Mouse (Mus musculus): ENCODE results near the gene Lbhd2.

Gene Lbhd2

DNA sequence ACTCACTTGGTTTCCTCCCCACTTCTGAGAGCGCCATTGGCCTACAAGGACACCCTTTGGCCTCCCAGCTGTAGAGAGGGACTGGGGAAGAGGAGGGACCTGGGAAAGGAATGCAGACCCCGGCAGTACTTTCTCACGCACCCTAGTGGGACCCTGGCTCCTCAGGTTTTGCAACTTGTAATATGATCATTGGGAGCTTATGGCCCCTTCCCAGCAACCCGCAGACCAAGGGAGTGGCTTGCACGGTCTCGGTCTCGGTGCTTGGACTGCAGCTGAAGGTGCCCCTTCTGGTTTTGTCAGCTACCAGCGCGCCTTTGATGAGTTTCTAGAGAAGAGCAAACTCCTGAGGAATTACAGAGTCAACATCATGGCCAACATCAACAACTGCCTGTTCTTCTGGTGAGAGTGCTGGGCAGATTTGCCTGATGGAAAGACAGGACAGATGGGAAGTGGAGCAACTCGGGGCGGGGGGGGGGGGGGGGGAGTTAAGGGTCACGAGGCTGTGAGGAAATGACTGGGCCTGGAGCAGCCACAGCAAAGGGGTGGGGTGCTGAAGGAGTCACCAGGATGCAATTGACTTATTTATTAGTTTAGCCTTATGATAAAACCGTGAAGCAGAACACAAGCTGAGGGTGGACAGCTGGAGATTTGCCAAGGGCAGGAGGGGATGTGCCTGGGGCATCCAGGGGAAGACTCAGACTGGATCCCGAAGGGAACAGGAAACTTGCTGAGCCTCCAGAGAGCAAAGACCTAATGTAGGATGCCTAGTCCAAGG is 42.5 kb downstream of the Lbhd2 start:
- no peak for DNase-seq (ENCODE audit: low spot score)

- DNase-seq (ENCODE audit: low spot score), result no peak
These were observed 43.8 kb downstream of the Lbhd2 start for GRCm38 (mm10) chr12:111450359-111450758.

- no peak for DNase-seq (ENCODE audit: low spot score)
These were observed 45.0 kb downstream of the Lbhd2 start for GRCm38 (mm10) chr12:111451561-111451960.

GRCm38 (mm10) chr12:111454021-111454420 is 47.4 kb downstream of the Lbhd2 start:
- DNase-seq (ENCODE audit: low spot score), result no peak

- DNase-seq (ENCODE audit: low spot score), result no peak
These were observed 48.1 kb downstream of the Lbhd2 start for GRCm38 (mm10) chr12:111454543-111455280.

- DNase-seq (ENCODE audit: low spot score), result no peak
These were observed 48.8 kb downstream of the Lbhd2 start for GRCm38 (mm10) chr12:111455311-111455846.

DNA sequence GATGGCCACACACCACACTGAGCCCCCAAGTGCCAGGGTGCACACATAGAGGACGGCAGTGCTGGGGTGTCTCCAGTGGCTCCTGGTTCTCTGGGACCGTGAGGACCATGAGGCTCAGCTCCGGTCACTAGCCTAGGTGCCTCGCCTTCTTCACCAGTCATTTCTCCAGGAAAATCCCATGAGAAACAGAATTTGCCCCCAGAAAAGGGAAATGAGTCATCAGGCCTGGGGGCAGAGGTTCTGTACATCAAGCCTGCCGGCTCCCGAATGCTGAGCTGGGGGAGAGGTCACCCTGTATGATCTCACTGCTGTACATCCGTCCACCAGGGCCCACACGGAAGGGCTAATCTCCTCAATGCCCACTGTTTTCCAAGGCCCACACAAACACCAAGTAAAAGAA is 49.3 kb downstream of the Lbhd2 start:
- no peak for DNase-seq (ENCODE audit: low spot score)

GRCm38 (mm10) chr12:111457742-111458141 is 51.1 kb downstream of the Lbhd2 start:
- DNase-seq (ENCODE audit: low spot score), result no peak
